Comparison of ENCODE assay signal across 23 mouse cellular contexts in genomic region chr11:72325701-72326100, GRCm38 (mm10). TPM values are rescaled to one million over a fixed set of nuclear protein-coding genes. Genes with fewer than 3 reads are reported as not detected.
"Had no signal": no experiment of that assay in that cellular context is flagged by ENCODE, and none has a peak within 500 bp of the region (broad histone marks: within the 10 kb centered on the region; RNA-seq: fewer than 3 reads in every experiment).

No protein-coding gene starts in this region.

- H3K27ac ChIP-seq: kidney, embryonic 15.5 days; left cerebral cortex, adult 2 months; limb, embryonic 10.5 days; liver, embryonic 15.5 days; midbrain, embryonic 10.5 days; neural tube, embryonic 15.5 days; stomach, postnatal 0 days had no signal

- H3K36me3 ChIP-seq: kidney, embryonic 15.5 days; limb, embryonic 10.5 days; liver, embryonic 15.5 days; midbrain, embryonic 10.5 days; neural tube, embryonic 15.5 days had no signal

- H3K9ac ChIP-seq: kidney, embryonic 15.5 days; liver, embryonic 15.5 days; neural tube, embryonic 15.5 days had no signal

- H3K4me2 ChIP-seq: kidney, embryonic 15.5 days; liver, embryonic 11.5 days; liver, embryonic 15.5 days; neural tube, embryonic 15.5 days had no signal

- H3K9me3 ChIP-seq: kidney, embryonic 15.5 days; limb, embryonic 10.5 days; liver, embryonic 15.5 days; midbrain, embryonic 10.5 days; neural tube, embryonic 15.5 days had no signal

- H3K4me1 ChIP-seq: kidney, embryonic 15.5 days; limb, embryonic 10.5 days; liver, embryonic 15.5 days; midbrain, embryonic 10.5 days; neural tube, embryonic 15.5 days had no signal

- H3K4me3 ChIP-seq: kidney, embryonic 15.5 days; left cerebral cortex, adult 2 months; limb, embryonic 10.5 days; liver, embryonic 15.5 days; midbrain, embryonic 10.5 days; myocyte; neural tube, embryonic 15.5 days had no signal

- ATAC-seq: lung, postnatal 0 days had no signal

- H3K27me3 ChIP-seq: kidney, embryonic 15.5 days; liver, embryonic 15.5 days; neural tube, embryonic 15.5 days had no signal

- DNase-seq: kidney, postnatal 25 days; lung, adult 2 months; lung, postnatal 36 days; midbrain, embryonic 14.5 days; right cerebral cortex, adult 18-20 months; right cerebral cortex, postnatal 25 days; thymus, postnatal 14 days had no signal

RNA-seq across cellular contexts. Expression of gene Fbxo39, which starts 11.5 kb away (rescaled TPM):
- total RNA-seq: layer of hippocampus, postnatal 25 days; left cerebral cortex, adult 2 months; left cerebral cortex, postnatal 14 days had no signal
- polyA plus RNA-seq: kidney, embryonic 15.5 days; limb, embryonic 10.5 days; limb, embryonic 14.5 days; liver, embryonic 11.5 days; liver, embryonic 15.5 days; lung, postnatal 0 days; midbrain, embryonic 10.5 days; midbrain, embryonic 14.5 days; neural tube, embryonic 11.5 days; neural tube, embryonic 15.5 days; small intestine, adult 2 months; stomach, postnatal 0 days had no signal

RNA-seq across cellular contexts. Expression of gene Tekt1, which starts 36.5 kb away (rescaled TPM):
- total RNA-seq: megakaryocyte, adult 5-6 weeks had no signal
- polyA plus RNA-seq: liver, embryonic 15.5 days; myocyte; small intestine, adult 2 months; stomach, postnatal 0 days had no signal

RNA-seq across cellular contexts. Expression of gene Slc13a5, which starts 58.7 kb away (rescaled TPM):
- total RNA-seq: megakaryocyte, adult 5-6 weeks had no signal
- polyA plus RNA-seq: liver, embryonic 11.5 days; liver, embryonic 15.5 days; lung, adult 2 months; lung, postnatal 0 days; small intestine, adult 2 months had no signal
